Mouse (Mus musculus): ENCODE measurements at regions not wholly inside any gene's neighbourhood (a gene's known extent, or its start where the extent isn't known, plus 50 kb on each side); places are given as distances from the start of the nearest gene placed in this dataset.

DNA sequence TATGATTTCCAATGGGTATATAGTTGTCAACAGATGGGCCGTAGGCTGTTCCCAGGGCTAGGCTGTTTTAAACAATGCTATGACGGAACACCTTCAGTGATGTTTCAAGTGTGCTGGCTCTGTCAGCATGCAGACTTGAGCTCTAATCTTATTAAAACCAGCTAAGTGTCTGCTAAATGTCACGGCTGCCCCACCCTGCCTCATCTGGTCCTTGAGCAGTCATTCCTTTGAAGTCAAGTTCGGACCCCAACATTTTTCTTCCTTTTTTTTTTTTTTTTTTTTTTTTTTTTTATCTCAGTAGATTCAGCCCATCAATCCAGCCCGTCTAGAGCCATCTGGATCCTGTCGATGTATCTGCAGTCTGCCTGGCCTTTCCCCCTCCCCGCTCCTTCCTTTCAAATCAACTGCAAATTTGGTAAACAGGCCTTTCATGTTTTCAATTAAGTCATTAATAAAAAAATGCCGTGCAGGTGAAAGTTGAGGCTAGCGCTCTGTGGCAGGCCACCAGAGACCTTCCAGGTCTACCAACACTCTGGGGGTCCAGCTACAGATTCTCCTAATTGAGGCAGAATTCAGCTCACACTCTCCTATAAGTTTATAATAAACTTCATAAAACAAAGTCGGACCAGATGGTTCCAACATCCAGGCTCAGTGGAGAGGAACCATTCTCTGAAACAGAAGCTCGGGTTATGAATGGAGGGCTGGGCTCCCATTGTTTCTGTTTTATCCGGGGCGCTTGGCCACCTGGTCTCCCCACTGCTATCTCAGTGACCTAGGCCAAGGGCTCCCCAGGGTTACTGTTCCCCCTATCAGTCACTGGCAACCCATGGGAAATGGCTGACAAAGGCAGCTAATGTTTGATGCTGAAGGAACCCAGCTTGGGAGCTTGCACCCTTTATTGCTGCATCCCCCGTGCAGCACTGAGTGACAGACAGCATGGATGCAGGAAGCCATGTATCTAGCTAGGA is 56.3 kb upstream of the Gjb5 start:
- no peak for DNase-seq (ENCODE audit: low spot score)

Measured in urinary bladder, postnatal 14 days (tissue).